Mouse (Mus musculus): ENCODE measurements around the gene Fjx1. TPM values are rescaled to one million over a fixed set of nuclear protein-coding genes. Genes with fewer than 3 reads are reported as not detected.

Fjx1 gene
- polyA plus RNA-seq (2016; fragmentation: Nextera tagmentation; extraction: Ambion mirVana), result 48.4 and 52.6 TPM in 2 replicates

DNA sequence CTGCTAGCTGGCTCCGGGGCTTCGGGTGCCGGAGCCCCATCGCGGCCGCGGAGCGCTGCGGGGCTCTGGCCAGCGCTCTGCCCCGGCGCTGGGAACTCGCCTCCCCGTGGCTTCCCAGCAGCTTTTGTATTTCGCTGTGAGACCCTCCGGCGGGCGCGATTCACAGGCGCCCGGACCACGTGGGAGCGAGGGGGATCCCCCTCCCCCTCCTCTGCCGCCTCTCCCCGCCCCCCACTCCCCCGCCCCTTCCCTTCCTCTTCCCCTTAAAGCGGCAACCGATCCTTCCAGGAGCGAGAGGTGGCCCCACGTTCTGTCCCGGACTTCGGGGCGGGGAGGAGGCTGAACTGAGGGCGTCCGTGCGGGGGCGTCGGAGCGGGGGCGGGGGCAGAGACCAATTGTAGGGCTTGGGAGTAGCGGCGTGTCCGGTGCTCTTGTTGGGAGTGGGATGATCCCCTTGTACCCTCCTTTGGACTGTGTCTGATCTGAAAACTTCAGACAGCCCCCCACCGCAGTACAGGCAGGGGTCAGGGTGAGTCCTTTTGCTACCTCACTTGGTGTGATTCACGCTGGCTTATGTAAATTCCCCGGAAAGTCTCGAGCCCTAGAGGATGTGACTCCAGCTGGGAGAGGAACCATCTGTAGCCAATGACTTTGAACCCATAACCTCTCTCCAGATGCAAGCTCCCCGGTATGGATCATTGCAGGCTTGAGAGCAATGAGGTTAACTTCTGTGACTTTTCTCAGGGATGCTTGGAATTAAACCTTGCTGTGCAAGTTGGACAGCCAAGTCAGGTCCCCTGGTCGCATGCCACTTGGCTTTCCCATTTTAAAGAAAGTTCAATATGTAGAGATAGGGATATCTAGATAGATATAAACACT, at the start of gene Fjx1:
Fjx1 (minus strand) TSS at position 829 of the 879 bp plus-strand sequence.
- Histone ChIP-seq H3K27me3 (peaks cover 8% of the 10 kb centered on the region; the same call in 1 of the 2 replicates), H3K36me3 (peaks cover 7% of the 10 kb centered on the region; the same call in 1 of the 2 replicates), H3K9ac (replicated peaks) (peak within 1 kb of the TSS; percentile 98), H3K4me1 (peaks cover 30% of the 10 kb centered on the region), H3K4me2 (replicated peaks) (peak within 1 kb of the TSS; percentile 83), H3K4me3 (peak within 1 kb of the TSS; percentile 63), H3K27ac (replicated peaks) (peak within 1 kb of the TSS; percentile 92), H3K9me3 (no peaks in the 10 kb centered on the region; the same call in 1 of the 2 replicates)
- 2% methylated on average over 38 of the region's 49 CpGs for WGBS
- peak; percentile 89 for ATAC-seq (ENCODE audit: low FRiP score, low read depth)

DNA sequence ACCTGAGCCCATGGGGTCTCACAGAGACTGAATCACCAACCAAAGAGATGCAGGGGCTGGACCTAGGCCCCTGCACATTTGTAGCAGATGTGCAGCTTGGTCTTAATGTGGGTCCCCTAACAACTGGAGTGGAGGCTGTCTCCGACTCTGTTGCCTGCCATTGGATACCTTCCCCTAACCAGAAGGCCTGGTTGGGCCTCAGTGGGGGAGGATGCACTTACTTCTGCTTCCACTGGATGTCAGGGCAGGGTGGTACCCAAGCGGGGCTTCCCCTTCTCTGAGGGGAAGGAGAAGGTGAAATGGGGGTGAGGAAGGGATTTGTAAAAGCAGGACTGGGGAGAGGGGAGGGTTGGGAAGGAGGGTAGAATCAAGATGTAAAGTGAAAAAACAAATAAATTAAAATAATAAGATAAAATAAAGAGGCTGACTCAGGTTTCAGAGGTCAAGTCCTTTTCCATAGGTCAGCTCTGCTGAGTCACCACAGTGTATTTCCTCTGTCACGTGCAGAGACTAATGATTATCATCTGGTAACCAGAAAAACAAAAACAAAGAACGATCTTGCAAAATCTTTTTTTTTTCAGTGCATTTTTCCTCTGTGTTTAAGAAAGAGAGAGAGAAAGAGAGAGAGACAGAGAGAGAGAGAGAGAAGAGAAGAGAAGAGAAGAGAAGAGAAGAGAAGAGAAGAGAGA, 47.8 kb upstream of the Fjx1 start:
- Histone ChIP-seq H3K4me2 (replicated peaks) (no peak overlapping the region), H3K9me3 (no peaks in the 10 kb centered on the region), H3K4me1 (no peaks in the 10 kb centered on the region), H3K4me3 (no peak overlapping the region), H3K27me3 (no peaks in the 10 kb centered on the region), H3K36me3 (no peaks in the 10 kb centered on the region), H3K9ac (replicated peaks) (no peak overlapping the region), H3K27ac (replicated peaks) (no peak overlapping the region)
- 57% methylated on average over 4 of the region's 4 CpGs for WGBS
- no peak for ATAC-seq (ENCODE audit: low FRiP score, low read depth)

DNA sequence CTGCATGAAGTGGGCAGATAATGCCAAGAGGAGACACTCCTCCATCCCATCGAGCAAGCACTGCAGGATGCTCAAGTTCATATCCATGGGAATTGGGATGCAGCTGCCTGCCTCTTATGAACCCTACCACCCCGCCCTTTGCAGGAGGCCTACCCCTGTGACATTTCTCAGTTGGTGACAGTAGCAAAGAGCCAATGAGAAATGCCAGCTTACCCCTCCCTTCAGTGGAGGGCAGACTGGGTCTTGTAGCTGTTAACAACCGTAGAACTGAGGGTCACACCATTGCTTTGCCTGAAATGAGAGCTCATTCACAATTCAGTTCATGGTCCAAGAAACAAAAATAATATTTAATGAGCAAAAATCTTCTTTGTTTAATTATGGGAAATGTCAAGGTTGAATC, 28.4 kb upstream of the Fjx1 start:
- WGBS, result 52% methylated on average over 3 of the region's 3 CpGs
- Histone ChIP-seq H3K27ac (replicated peaks) (no peak overlapping the region), H3K9ac (replicated peaks) (no peak overlapping the region), H3K4me3 (no peak overlapping the region), H3K4me1 (no peaks in the 10 kb centered on the region), H3K27me3 (no peaks in the 10 kb centered on the region), H3K4me2 (replicated peaks) (no peak overlapping the region), H3K36me3 (no peaks in the 10 kb centered on the region), H3K9me3 (no peaks in the 10 kb centered on the region)
- ATAC-seq (ENCODE audit: low FRiP score, low read depth), result no peak

- H3K27ac ChIP-seq (replicated peaks), result no peak overlapping the region
- 75% methylated on average over 2 of the region's 2 CpGs for WGBS
- no peaks in the 10 kb centered on the region for H3K27me3 ChIP-seq
- ATAC-seq (ENCODE audit: low FRiP score, low read depth), result no peak
- no peak overlapping the region for H3K4me3 ChIP-seq
- H3K36me3 ChIP-seq, result no peaks in the 10 kb centered on the region
- H3K4me2 ChIP-seq (replicated peaks), result no peak overlapping the region
- H3K4me1 ChIP-seq, result no peaks in the 10 kb centered on the region
- no peaks in the 10 kb centered on the region for H3K9me3 ChIP-seq
- no peak overlapping the region for H3K9ac ChIP-seq (replicated peaks)
These were observed 23.8 kb upstream of the Fjx1 start for GRCm38 (mm10) chr2:102476101-102476500.

- 77% methylated on average over 3 of the region's 3 CpGs for WGBS
- Histone ChIP-seq H3K9me3 (no peaks in the 10 kb centered on the region), H3K4me3 (no peak overlapping the region), H3K36me3 (no peaks in the 10 kb centered on the region), H3K9ac (replicated peaks) (no peak overlapping the region), H3K4me2 (replicated peaks) (no peak overlapping the region), H3K4me1 (0 out of 2 replicates have a peak, but pooled peaks cover 4% of the 10 kb centered on the region), H3K27me3 (no peaks in the 10 kb centered on the region; the same call in 1 of the 2 replicates), H3K27ac (replicated peaks) (no peak overlapping the region)
- ATAC-seq (ENCODE audit: low FRiP score, low read depth), result no peak
These were observed 16.3 kb upstream of the Fjx1 start for GRCm38 (mm10) chr2:102468645-102469044.

DNA sequence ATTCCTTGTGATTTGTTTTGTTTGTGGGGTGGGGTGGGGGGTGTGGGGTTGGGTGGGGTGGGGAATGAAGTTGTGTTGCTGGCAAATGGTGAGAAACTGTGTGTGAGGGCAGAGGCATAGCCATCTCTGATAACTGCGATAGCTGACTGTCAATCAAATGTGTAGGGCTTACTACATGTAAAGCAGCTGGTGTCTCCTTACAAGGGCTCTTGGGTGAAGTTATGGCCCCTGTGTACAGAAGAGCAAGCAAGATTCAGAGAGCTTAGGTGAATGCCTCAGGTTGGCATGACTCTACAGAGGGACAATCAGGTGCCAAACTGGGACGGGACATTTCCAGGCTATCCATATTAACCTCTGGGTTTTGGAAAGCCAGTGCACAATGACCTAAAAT, 12.0 kb upstream of the Fjx1 start:
- Histone ChIP-seq H3K4me1 (0 out of 2 replicates have a peak, but pooled peaks cover 7% of the 10 kb centered on the region), H3K36me3 (no peaks in the 10 kb centered on the region), H3K4me3 (no peak overlapping the region), H3K27ac (replicated peaks) (peak overlapping the region; percentile 30; the same call in 1 of the 2 replicates), H3K4me2 (replicated peaks) (no peak overlapping the region), H3K9ac (replicated peaks) (no peak overlapping the region), H3K9me3 (no peaks in the 10 kb centered on the region), H3K27me3 (no peaks in the 10 kb centered on the region; the same call in 1 of the 2 replicates)
- 82% methylated on average over 2 of the region's 2 CpGs for WGBS
- ATAC-seq (ENCODE audit: low FRiP score, low read depth), result no peak

GRCm38 (mm10) chr2:102463587-102464341, 11.5 kb upstream of the Fjx1 start:
- Histone ChIP-seq H3K4me3 (no peak overlapping the region), H3K4me1 (0 out of 2 replicates have a peak, but pooled peaks cover 7% of the 10 kb centered on the region), H3K9ac (replicated peaks) (no peak overlapping the region), H3K9me3 (no peaks in the 10 kb centered on the region), H3K27me3 (no peaks in the 10 kb centered on the region), H3K4me2 (replicated peaks) (no peak overlapping the region), H3K27ac (replicated peaks) (peak overlapping the region; percentile 30; the same call in 1 of the 2 replicates), H3K36me3 (no peaks in the 10 kb centered on the region)
- 71% methylated on average over 12 of the region's 12 CpGs for WGBS
- no peak for ATAC-seq (ENCODE audit: low FRiP score, low read depth)

DNA sequence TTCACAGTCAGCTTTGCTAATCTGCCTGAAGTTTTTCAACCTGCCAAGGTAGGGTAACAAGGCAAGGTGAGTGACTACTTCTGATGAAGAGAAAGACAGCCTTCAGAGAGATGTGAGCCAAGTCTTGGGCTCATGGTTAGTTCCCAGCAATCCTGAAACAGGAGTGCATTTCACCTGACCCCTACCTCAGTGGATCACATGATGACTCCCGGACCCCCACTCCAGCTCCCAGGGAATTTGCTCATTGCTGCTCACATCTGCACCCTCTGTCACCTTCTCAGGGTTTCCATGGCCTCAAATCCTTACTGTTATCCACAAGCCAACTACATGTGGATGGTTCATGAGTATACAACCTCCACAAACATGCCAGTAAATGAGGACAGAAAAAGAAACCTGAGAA, 9.2 kb upstream of the Fjx1 start:
- H3K4me2 ChIP-seq (replicated peaks), result no peak overlapping the region
- no peak for ATAC-seq (ENCODE audit: low FRiP score, low read depth)
- no peak overlapping the region for H3K27ac ChIP-seq (replicated peaks)
- no peaks in the 10 kb centered on the region for H3K36me3 ChIP-seq
- 92% methylated on average over 1 of the region's 1 CpGs for WGBS
- H3K4me1 ChIP-seq, result 0 out of 2 replicates have a peak, but pooled peaks cover 7% of the 10 kb centered on the region
- no peak overlapping the region for H3K9ac ChIP-seq (replicated peaks)
- H3K4me3 ChIP-seq, result no peak overlapping the region
- H3K27me3 ChIP-seq, result no peaks in the 10 kb centered on the region
- no peaks in the 10 kb centered on the region for H3K9me3 ChIP-seq

GRCm38 (mm10) chr2:102455126-102455525, 2.8 kb upstream of the Fjx1 start:
- Histone ChIP-seq H3K36me3 (no peaks in the 10 kb centered on the region), H3K9ac (replicated peaks) (no peak overlapping the region), H3K27ac (replicated peaks) (no peak overlapping the region), H3K4me3 (no peak overlapping the region), H3K27me3 (peaks cover 8% of the 10 kb centered on the region; the same call in 1 of the 2 replicates), H3K4me2 (replicated peaks) (no peak overlapping the region), H3K4me1 (peaks cover 13% of the 10 kb centered on the region), H3K9me3 (no peaks in the 10 kb centered on the region)
- 90% methylated on average over 1 of the region's 1 CpGs for WGBS
- ATAC-seq (ENCODE audit: low FRiP score, low read depth), result no peak

DNA sequence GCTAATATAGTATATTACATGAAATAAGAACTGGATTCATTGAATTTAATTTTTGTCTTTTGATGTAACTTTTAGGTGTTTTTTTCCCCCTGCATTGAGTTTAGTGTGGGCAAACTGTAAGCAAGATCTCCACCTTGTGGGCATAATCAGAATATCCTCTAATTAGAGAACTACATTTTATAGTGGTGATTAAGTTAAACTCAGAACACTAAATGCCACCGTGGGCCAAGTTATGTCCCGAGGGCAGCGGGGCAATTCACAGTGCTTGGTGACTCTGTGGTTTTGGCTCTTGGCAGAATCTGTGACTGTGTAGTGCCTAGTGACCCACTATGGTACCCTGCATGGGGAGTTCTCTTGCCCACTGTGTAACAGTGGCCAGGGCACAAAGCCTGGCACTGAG, 1.1 kb upstream of the Fjx1 start:
- Histone ChIP-seq H3K4me3 (no peak overlapping the region), H3K9ac (replicated peaks) (no peak overlapping the region), H3K27ac (replicated peaks) (no peak overlapping the region), H3K36me3 (no peaks in the 10 kb centered on the region), H3K27me3 (peaks cover 8% of the 10 kb centered on the region; the same call in 1 of the 2 replicates), H3K4me1 (peaks cover 24% of the 10 kb centered on the region), H3K9me3 (no peaks in the 10 kb centered on the region), H3K4me2 (replicated peaks) (no peak overlapping the region)
- no peak for ATAC-seq (ENCODE audit: low FRiP score, low read depth)
- WGBS, result 49% methylated on average over 3 of the region's 3 CpGs
